Mouse (Mus musculus): ENCODE results near the gene Wipf1.

- TF ChIP-seq CTCF (IDR thresholded peaks at IDR 0.05; ENCODE audit: borderline replicate concordance, insufficient read depth, low read length) (no peak), POLR2A (IDR thresholded peaks at IDR 0.05; ENCODE audit: low read depth, low read length) (no peak)
Measured at GRCm38 (mm10) chr2:73442015-73442414, 87.5 kb downstream of the Wipf1 start.
